Mouse (Mus musculus) bone marrow, adult 2 months (tissue): ENCODE data around the gene Prkcb. TPM values are rescaled to one million over a fixed set of nuclear protein-coding genes. Genes with fewer than 3 reads are reported as not detected.
A peak's percentile ranks its signal among the peaks of the same experiment; 100 is the strongest.

Source experiments
- H3K27ac ChIP-seq: fragments of 200-500 bp; 2 replicates; pipeline ENCODE4 v1.5.1; 2012; ENCODE audit warnings: low read depth, mild to moderate bottlenecking, control low read depth, inconsistent platforms, low read length; ENCODE audit not compliant: control insufficient read depth, poor library complexity, insufficient read depth
- H3K4me1 ChIP-seq: fragments of 200-500 bp; 2 replicates; pipeline ENCODE4 v1.6.1; 2011; ENCODE audit warnings: low read length; ENCODE audit not compliant: control insufficient read depth, insufficient read depth
- H3K4me3 ChIP-seq: fragments of 200-500 bp; replicated peaks from 2 replicates; pipeline ENCODE3; 2011; ENCODE audit warnings: mild to moderate bottlenecking, low read depth, low read length, control low read depth; ENCODE audit not compliant: control insufficient read depth
- CTCF ChIP-seq: fragments of 200-500 bp; IDR thresholded peaks from 2 replicates; pipeline ENCODE4 v1.5.1; 2011; ENCODE audit warnings: low read length, control low read depth; ENCODE audit not compliant: control insufficient read depth, insufficient read depth
- POLR2A ChIP-seq: fragments of 200-500 bp; IDR thresholded peaks from 2 replicates; pipeline ENCODE4 v1.6.1; 2011; ENCODE audit warnings: low read depth, mild to moderate bottlenecking, control low read depth, low read length, borderline replicate concordance; ENCODE audit not compliant: control insufficient read depth
- WGBS: fragments of 180-500 bp; shearing (Covaris S2); methylation state at CpG from one replicate; pipeline ENCODE4 v1.1.7; 2018; 5-methylcytosine and 5-hydroxymethylcytosine counted together
- polyA plus RNA-seq: library from polyadenylated mRNA; stranded (reverse); fragments of >200 nt; gene quantifications from 2 replicates; pipeline ENCODE4 v1.2.4, GENCODE M21; 2011; ENCODE audit warnings: low replicate concordance; ENCODE audit not compliant: missing spikeins, insufficient read depth, insufficient read length

The Prkcb gene
- polyA plus RNA-seq, 1 experiment: 115 TPM

DNA sequence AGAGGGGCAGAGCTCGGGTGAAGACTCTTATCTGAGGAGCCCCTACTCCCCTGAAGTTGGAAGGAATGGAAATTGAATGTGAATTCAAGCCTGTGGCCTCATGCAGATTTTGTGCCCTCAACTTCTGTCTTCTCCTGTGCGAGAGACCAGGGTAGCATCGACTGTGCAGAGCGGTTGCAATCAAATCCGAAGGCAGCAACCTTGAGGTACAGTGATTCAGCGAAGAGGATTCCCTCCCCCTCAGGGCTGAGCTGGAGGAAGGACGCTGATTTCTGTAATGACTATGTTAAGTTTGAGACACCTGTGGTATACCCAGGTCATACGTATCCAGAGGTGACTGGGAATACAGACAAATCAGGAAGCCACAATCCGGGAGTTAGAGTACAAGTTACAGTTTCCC is 18.7 kb downstream of the Prkcb start:
- Histone ChIP-seq H3K4me3 (no peak overlapping the region), H3K4me1 (peaks cover 7% of the 10 kb centered on the region; the same call in 1 of the 2 replicates), H3K27ac (no peak overlapping the region)
- WGBS: 83% methylated on average over 9 of the region's 9 CpGs
- TF ChIP-seq CTCF (no peak), POLR2A (no peak)

GRCm38 (mm10) chr7:122308661-122309060 is 20.1 kb downstream of the Prkcb start:
- peaks cover 9% of the 10 kb centered on the region; the same call in 1 of the 2 replicates for H3K4me1 ChIP-seq
- WGBS: 83% methylated on average over 5 of the region's 5 CpGs
- H3K4me3 ChIP-seq: no peak overlapping the region
- H3K27ac ChIP-seq: no peak overlapping the region
- no peak for TF ChIP-seq CTCF
- TF ChIP-seq POLR2A: no peak

DNA sequence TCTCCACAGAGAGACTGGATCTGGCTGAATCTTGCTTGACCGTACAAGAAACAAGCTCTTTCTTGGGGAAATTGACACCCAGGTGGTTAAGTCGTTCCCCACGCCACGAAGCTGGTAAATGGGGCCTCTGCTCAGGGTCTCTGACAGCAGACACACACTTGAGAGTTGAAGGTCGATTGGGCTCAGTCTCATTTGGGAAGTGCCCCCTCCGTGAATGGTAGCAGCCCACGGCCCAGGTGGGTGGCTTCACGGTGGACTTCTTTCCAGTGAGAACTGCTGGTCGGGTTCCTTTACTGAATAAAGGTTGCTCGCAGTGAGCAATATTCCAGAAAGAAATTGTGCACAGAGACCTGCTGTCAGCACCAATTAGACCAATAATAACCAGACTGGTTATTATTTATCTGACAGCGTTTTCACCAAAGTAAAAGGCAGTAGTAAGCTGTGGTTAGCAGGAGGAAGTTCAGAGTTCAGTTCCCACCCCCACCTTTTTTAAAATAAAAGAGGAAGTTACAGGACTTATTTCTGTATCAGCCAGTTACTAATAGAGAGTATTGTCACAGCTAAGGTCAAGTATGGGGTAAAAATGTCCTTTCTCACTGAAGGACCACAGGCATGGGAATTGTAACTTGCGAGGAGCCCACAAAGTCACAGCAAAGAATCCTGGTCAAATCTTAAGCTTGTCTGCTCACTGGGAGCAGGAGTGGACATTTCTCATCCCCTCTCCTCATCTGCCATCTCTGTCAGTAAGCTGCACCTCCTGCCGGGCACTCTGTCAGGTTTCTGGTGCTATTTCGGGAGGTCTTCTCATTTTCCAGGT is 21.6 kb downstream of the Prkcb start:
- Histone ChIP-seq H3K4me1 (peaks cover 12% of the 10 kb centered on the region; the same call in 1 of the 2 replicates), H3K4me3 (no peak overlapping the region), H3K27ac (peak overlapping the region; percentile 85)
- no peak for TF ChIP-seq POLR2A
- no peak for TF ChIP-seq CTCF
- WGBS: 4% methylated on average over 14 of the region's 14 CpGs

GRCm38 (mm10) chr7:122310726-122311018 is 22.1 kb downstream of the Prkcb start:
- Histone ChIP-seq H3K4me1 (peaks cover 15% of the 10 kb centered on the region), H3K27ac (peak overlapping the region; percentile 85), H3K4me3 (no peak overlapping the region)
- WGBS: 30% methylated on average over 7 of the region's 7 CpGs
- no peak for TF ChIP-seq CTCF
- TF ChIP-seq POLR2A: no peak

GRCm38 (mm10) chr7:122313690-122314477 is 25.3 kb downstream of the Prkcb start:
- 68% methylated on average over 12 of the region's 12 CpGs for WGBS
- peaks cover 20% of the 10 kb centered on the region for H3K4me1 ChIP-seq
- H3K27ac ChIP-seq: peak overlapping the region; percentile 61
- no peak for TF ChIP-seq POLR2A
- TF ChIP-seq CTCF: no peak
- no peak overlapping the region for H3K4me3 ChIP-seq

DNA sequence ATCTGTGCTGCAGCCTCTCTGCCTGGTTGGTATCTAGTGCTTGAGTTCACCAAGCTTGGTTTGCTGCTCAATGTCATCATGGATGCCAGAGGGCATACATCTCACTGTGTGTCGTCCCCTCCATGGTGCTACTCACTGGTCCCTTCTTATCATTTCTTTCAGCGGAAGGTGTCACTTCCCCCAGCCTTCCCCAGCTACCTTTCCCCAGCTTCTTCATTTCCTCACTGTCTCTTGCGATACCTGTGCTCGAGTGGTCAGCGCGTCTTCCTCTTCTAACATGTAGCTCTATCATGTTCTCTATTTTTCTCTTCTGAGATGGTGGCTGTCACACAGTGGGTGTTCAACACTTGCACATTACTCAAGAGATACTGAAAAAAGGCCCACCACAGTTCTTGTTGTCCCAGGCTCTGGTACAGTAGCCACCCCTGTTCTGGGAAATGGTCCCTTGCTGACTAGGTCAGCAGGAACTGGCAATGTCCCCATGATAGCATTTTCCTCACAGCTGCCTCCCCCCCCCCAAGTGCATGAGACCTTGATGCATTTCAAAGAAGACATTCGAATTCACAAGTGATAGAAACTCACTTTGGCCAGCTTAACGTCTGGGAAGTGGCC is 27.3 kb downstream of the Prkcb start:
- TF ChIP-seq POLR2A (no peak), CTCF (no peak)
- WGBS: 44% methylated on average over 8 of the region's 8 CpGs
- H3K27ac ChIP-seq: peak overlapping the region; percentile 92
- H3K4me1 ChIP-seq: peaks cover 17% of the 10 kb centered on the region
- no peak overlapping the region for H3K4me3 ChIP-seq

- no peak for TF ChIP-seq CTCF
- no peak for TF ChIP-seq POLR2A
- WGBS: 58% methylated on average over 3 of the region's 3 CpGs
- Histone ChIP-seq H3K4me1 (peaks cover 15% of the 10 kb centered on the region), H3K27ac (peak overlapping the region; percentile 92), H3K4me3 (no peak overlapping the region)
Observed at GRCm38 (mm10) chr7:122316681-122317080, 28.1 kb downstream of the Prkcb start.

DNA sequence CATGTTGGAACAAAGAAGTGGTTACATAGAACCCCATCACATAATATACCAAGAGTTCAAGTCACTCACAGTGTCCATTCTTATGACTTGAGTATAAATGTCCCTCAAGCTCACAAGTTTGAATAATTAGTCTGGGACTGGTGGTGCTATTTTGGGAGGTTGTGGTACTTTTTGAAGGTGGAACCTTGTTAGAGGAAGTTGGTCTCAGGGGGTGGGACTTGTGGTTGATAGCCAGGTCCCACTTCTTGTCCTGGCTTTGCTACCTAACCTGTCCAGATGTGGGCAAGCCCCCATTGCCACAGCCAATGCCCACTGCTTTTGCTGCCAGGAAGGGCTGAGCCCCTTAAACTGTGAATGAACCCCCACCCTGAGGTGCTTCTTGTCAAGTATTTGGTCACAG is 28.9 kb downstream of the Prkcb start:
- H3K4me1 ChIP-seq: peaks cover 15% of the 10 kb centered on the region
- H3K27ac ChIP-seq: peak overlapping the region; percentile 52; the same call in 1 of the 2 replicates
- TF ChIP-seq CTCF: no peak
- TF ChIP-seq POLR2A: no peak
- no peak overlapping the region for H3K4me3 ChIP-seq
